Mouse (Mus musculus): ENCODE data around the gene Pdap1. TPM values are rescaled to one million over a fixed set of nuclear protein-coding genes. Genes with fewer than 3 reads are reported as not detected.
"Not testable (repeated sequence)": the region's sequence is repeated elsewhere in the genome, so short reads cannot be mapped to it uniquely, and the experiment has no call there.

Gene Pdap1
- polyA plus RNA-seq, 1 experiment from 2014 or later: 157 TPM

DNA sequence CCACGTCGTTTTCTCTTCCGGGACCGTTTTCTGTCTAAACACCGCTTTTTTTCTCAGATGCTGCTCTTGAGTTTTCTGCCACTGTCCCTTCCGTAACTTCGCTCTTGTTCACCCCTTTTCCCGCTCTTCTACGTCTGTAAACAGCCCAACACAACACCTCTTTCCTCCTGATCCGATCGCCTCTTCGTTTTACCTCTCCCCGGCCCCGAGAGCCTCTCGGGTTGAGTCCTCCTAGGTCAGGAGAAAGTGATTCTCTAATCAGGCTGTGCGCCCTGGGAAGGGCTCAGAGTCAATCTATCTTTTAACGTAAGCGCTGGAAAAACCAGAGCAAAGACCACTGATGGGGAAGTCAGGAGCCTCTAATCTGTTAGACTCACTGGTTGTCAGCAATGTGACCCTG, 573 bp upstream of the Pdap1 start:
- Histone ChIP-seq H3K4me3 (peak overlapping the region; percentile 97), H3K4me1 (peaks cover 33% of the 10 kb centered on the region), H3K9me3 (replicated peaks) (no peaks in the 10 kb centered on the region), H3K27me3 (no peaks in the 10 kb centered on the region), H3K36me3 (ENCODE audit: poor library complexity, severe bottlenecking) (peaks cover 59% of the 10 kb centered on the region), H3K4me2 (peak overlapping the region; percentile 94), H3K27ac (peak overlapping the region; percentile 80), H3K9ac (peak overlapping the region; percentile 93)
- ATAC-seq: peak; percentile 5; the same call in 1 of the 2 replicates
- 2% methylated on average over 18 of the region's 18 CpGs for WGBS

DNA sequence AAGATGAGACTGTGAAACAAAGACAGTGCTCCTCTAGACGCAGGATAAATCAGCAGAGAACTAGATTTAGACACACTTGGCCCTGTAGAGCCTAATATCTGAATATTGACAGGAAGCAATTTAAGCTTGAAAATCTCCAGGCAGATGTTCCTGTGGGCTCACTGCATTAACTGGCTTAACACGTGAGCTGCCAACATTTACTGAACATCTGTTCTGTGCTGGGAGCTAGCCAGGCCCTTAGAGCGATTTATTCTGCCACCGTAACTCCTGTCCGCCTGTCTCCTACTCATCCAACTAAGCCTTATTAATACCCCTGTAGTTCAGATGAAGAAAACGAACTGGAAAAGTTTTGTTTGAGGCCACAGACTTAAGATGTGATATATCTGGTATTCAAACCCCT, 1.2 kb downstream of the Pdap1 start:
- no peak overlapping the region for H3K27ac ChIP-seq
- 15% methylated on average over 6 of the region's 6 CpGs for WGBS
- ATAC-seq: no peak

DNA sequence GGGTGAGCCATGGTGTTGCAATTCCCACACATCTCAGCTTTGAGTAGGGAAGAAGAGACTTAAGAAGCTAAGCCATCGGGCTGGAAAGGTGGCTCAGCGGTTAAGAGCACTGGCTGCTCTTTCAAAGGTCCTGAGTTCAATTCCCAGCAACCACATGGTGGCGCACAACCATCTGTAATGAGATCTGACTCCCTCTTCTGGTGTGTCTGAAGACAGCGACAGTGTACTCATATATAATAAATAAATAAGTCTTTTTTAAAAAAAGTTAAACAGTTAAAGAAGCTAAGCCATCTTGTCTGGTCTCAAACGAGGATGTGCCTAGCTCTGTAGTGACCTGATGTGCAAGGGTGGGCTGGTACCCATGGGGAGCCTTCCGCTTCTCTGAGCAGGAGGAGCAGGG, 6.8 kb downstream of the Pdap1 start:
- not testable (repeated sequence) for H3K27ac ChIP-seq; H3K9me3 ChIP-seq (replicated peaks); H3K27me3 ChIP-seq; H3K4me2 ChIP-seq; H3K9ac ChIP-seq; ATAC-seq; H3K4me3 ChIP-seq
- Histone ChIP-seq H3K36me3 (ENCODE audit: poor library complexity, severe bottlenecking) (peaks cover 89% of the 10 kb centered on the region), H3K4me1 (peaks cover 10% of the 10 kb centered on the region)
- 93% methylated on average over 6 of the region's 6 CpGs for WGBS

More for the DNA sequence above, 1.2 kb downstream of the Pdap1 start:
- Histone ChIP-seq H3K36me3 (ENCODE audit: poor library complexity, severe bottlenecking) (peaks cover 59% of the 10 kb centered on the region), H3K9ac (peak overlapping the region; percentile 93), H3K4me3 (peak overlapping the region; percentile 97), H3K27me3 (no peaks in the 10 kb centered on the region), H3K4me2 (peak overlapping the region; percentile 94), H3K9me3 (replicated peaks) (no peaks in the 10 kb centered on the region), H3K4me1 (peaks cover 33% of the 10 kb centered on the region)

DNA sequence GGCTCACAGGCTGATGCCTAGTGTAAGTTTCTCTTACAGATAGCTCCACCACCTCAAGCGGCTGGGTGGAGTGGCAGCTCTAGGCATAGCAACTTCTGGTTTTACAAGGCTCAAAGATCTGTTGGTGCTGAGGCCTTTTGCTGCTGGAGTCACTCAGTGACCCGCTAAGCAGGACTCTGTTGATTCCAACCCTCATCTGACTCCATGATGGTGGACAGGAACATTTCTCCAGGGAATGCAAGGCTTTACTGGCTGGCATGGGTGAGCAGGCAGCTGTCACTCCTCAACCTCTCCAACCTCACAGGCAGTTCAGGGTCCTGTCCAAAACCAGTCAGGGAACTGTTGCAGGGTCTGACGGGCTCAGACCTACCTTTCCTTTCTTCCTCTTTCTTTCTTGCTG, 9.0 kb downstream of the Pdap1 start:
- no peak overlapping the region for H3K9ac ChIP-seq
- no peak for ATAC-seq
- H3K27ac ChIP-seq: no peak overlapping the region
- no peaks in the 10 kb centered on the region for H3K4me1 ChIP-seq
- H3K9me3 ChIP-seq (replicated peaks): no peaks in the 10 kb centered on the region
- WGBS: 98% methylated on average over 3 of the region's 3 CpGs
- H3K36me3 ChIP-seq (ENCODE audit: poor library complexity, severe bottlenecking): peaks cover 98% of the 10 kb centered on the region
- no peaks in the 10 kb centered on the region for H3K27me3 ChIP-seq
- no peak overlapping the region for H3K4me2 ChIP-seq
- no peak overlapping the region for H3K4me3 ChIP-seq

DNA sequence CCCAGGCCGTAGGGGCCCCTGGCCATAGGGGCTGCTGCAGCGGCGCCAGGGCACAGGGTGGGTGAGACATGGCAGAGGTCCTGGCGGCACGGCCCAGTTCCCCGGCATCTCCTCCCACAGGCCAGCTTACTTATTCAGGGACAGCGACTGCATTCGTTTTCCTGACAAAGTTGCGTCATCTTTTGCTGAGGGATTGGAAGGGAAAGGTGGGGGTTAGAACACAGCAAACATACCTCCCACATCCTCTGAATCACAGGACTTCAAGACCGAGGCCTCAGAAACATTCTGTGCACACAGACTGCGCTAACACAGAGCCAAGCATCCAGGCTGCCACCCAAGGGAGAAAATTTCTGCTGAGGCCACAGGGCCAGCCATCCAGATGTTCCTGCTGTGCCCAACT, 9.8 kb downstream of the Pdap1 start:
- WGBS: 92% methylated on average over 11 of the region's 11 CpGs
- H3K4me3 ChIP-seq: no peak overlapping the region
- ATAC-seq: no peak

DNA sequence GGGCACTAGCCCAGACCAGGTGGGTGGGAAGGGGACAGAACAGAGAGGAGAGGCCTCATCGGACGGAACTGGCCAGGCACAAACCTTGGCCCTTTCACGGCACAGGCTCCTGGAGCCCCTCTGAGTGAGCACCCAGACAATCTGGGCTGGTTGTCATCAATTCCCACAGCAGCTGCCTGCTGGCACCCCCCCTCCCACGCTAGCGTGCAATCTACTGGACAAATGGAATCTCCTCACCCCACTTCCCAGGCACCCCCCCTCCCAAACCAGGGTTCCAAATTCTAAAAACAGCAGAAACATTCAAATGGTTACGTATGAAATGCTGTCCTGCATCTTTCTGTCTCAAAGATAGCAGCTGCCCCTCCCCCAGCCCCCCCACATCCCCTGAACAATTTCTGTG, 10.3 kb downstream of the Pdap1 start:
- H3K36me3 ChIP-seq (ENCODE audit: poor library complexity, severe bottlenecking): peaks cover 98% of the 10 kb centered on the region
- not testable (repeated sequence) for ATAC-seq

More for the DNA sequence above, 9.8 kb downstream of the Pdap1 start:
- Histone ChIP-seq H3K9me3 (replicated peaks) (no peaks in the 10 kb centered on the region), H3K27me3 (no peaks in the 10 kb centered on the region), H3K4me1 (no peaks in the 10 kb centered on the region), H3K27ac (no peak overlapping the region), H3K36me3 (ENCODE audit: poor library complexity, severe bottlenecking) (peaks cover 98% of the 10 kb centered on the region), H3K4me2 (no peak overlapping the region), H3K9ac (no peak overlapping the region)

DNA sequence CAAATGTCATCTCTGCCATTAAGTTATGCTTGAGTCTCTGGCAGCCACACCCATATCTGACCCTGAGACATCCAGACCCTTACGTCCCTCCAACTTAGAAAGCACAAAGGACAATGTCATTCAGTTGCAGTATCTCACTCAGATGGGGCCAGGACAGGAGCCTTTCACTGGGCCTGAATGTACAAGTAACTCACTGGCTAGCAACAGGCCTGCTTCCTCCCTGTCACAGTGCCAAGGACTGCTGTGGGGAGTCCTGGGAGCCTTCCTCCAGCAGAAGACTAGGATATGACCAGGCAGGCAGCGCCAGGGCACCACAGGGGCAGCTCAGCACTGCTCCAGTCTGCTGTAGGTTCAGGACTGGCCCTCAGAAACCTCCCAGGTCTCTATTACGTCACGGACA, 10.9 kb downstream of the Pdap1 start:
- H3K4me3 ChIP-seq: no peak overlapping the region
- no peak overlapping the region for H3K27ac ChIP-seq
- no peaks in the 10 kb centered on the region for H3K27me3 ChIP-seq
- H3K9me3 ChIP-seq (replicated peaks): no peaks in the 10 kb centered on the region
- ATAC-seq: no peak
- H3K36me3 ChIP-seq (ENCODE audit: poor library complexity, severe bottlenecking): peaks cover 98% of the 10 kb centered on the region
- H3K4me2 ChIP-seq: no peak overlapping the region
- no peak overlapping the region for H3K9ac ChIP-seq
- 95% methylated on average over 4 of the region's 4 CpGs for WGBS
- no peaks in the 10 kb centered on the region for H3K4me1 ChIP-seq

More for the DNA sequence above, 10.3 kb downstream of the Pdap1 start:
- H3K27ac ChIP-seq; H3K27me3 ChIP-seq; H3K9ac ChIP-seq; H3K4me3 ChIP-seq; H3K4me2 ChIP-seq; H3K4me1 ChIP-seq; H3K9me3 ChIP-seq (replicated peaks): not testable (repeated sequence)
- 93% methylated on average over 6 of the region's 6 CpGs for WGBS

DNA sequence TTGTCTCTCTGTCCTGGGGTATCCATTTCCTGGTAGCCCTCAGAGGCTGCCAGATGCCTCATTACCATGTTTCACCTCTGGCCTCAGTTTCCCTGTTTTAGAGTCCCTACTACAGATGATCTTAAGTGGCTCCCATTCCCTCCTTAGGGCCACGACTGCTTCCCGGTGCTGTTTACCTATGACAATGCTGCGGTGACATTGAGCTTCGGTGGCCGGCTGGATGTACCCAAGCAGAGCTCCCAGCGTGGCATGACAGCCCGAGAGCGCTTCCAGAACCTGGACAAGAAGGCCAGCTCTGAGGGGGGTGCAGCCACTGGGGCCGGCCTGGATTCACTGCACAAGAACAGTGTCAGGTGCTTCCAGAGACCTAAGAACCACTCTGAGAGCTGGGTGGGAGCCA, 13.5 kb downstream of the Pdap1 start:
- ATAC-seq: no peak
- no peaks in the 10 kb centered on the region for H3K4me1 ChIP-seq
- H3K4me2 ChIP-seq: no peak overlapping the region
- H3K27ac ChIP-seq: no peak overlapping the region
- H3K9ac ChIP-seq: no peak overlapping the region
- no peaks in the 10 kb centered on the region for H3K9me3 ChIP-seq (replicated peaks)
- H3K36me3 ChIP-seq (ENCODE audit: poor library complexity, severe bottlenecking): peaks cover 86% of the 10 kb centered on the region
- no peaks in the 10 kb centered on the region for H3K27me3 ChIP-seq
- no peak overlapping the region for H3K4me3 ChIP-seq
- WGBS: 96% methylated on average over 9 of the region's 9 CpGs

DNA sequence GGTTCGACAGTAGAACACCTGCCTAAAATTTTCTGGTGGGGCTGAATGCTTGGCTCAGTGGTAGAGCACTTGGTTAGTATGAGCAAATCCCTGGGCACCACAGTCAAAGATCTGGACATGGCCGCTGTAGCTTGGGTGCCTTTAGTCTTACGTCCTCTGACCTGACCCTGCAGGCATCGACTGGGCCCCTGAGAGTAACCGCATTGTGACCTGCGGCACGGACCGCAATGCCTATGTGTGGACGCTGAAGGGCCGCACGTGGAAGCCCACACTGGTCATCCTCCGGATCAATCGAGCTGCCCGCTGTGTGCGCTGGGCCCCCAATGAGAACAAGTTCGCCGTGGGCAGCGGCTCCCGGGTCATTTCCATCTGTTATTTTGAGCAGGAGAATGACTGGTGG, 16.6 kb downstream of the Pdap1 start:
- H3K9me3 ChIP-seq (replicated peaks): no peaks in the 10 kb centered on the region
- WGBS: 95% methylated on average over 19 of the region's 19 CpGs
- no peak for ATAC-seq
- no peak overlapping the region for H3K9ac ChIP-seq
- H3K27me3 ChIP-seq: no peaks in the 10 kb centered on the region
- no peaks in the 10 kb centered on the region for H3K4me1 ChIP-seq
- no peak overlapping the region for H3K27ac ChIP-seq
- no peak overlapping the region for H3K4me2 ChIP-seq
- no peak overlapping the region for H3K4me3 ChIP-seq
- H3K36me3 ChIP-seq (ENCODE audit: poor library complexity, severe bottlenecking): peaks cover 54% of the 10 kb centered on the region

DNA sequence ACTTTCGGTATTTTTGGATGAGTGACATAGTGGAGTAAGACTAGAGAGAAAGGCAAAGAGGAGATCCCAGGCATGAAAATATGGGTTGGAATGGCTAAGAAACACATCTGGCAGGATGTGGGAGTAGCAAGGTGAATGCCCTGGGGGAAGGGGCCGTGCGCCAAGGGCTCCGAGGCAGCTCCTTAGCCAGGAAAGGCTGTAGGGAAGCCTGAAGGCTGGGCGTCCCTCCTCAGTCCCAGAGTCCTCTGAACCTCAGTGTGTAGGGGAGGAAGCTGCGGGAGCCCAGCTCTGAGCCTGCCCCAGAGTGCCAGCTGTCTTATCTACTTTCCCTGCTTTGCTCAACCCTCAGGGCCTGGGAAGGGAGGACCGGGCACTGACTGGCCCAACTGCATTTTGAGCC, 19.1 kb downstream of the Pdap1 start:
- Histone ChIP-seq H3K4me3 (no peak overlapping the region), H3K36me3 (ENCODE audit: poor library complexity, severe bottlenecking) (peaks cover 31% of the 10 kb centered on the region), H3K27ac (no peak overlapping the region), H3K27me3 (0 out of 2 replicates have a peak, but pooled peaks cover 2% of the 10 kb centered on the region), H3K9ac (no peak overlapping the region), H3K9me3 (replicated peaks) (no peaks in the 10 kb centered on the region), H3K4me1 (no peaks in the 10 kb centered on the region), H3K4me2 (no peak overlapping the region)
- no peak for ATAC-seq
- 79% methylated on average over 7 of the region's 7 CpGs for WGBS

DNA sequence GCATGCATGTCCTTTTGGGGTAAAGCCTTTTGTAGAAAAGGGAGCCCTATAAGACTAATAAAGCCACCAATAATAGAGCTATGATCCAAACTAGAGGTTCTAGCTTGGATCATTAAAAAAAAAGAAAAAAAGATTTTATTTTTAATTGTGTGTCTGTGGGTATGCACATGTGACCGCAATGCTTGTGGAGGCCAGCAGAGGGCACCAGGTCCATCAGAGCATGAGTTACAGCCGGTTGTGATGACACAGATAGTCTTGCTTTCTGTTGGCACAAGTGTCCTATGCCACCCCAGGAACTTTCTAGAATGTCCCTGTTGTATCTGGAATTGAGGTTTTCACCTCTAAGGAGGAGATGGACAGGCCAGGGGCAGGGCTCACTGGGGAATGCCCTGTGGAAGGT, 20.7 kb downstream of the Pdap1 start:
- Histone ChIP-seq H3K4me3 (no peak overlapping the region), H3K27ac (no peak overlapping the region), H3K4me2 (no peak overlapping the region), H3K9ac (no peak overlapping the region), H3K36me3 (ENCODE audit: poor library complexity, severe bottlenecking) (peaks cover 15% of the 10 kb centered on the region), H3K27me3 (peaks cover 16% of the 10 kb centered on the region), H3K9me3 (replicated peaks) (no peaks in the 10 kb centered on the region), H3K4me1 (peaks cover 6% of the 10 kb centered on the region)
- ATAC-seq: no peak
- 92% methylated on average over 2 of the region's 2 CpGs for WGBS

DNA sequence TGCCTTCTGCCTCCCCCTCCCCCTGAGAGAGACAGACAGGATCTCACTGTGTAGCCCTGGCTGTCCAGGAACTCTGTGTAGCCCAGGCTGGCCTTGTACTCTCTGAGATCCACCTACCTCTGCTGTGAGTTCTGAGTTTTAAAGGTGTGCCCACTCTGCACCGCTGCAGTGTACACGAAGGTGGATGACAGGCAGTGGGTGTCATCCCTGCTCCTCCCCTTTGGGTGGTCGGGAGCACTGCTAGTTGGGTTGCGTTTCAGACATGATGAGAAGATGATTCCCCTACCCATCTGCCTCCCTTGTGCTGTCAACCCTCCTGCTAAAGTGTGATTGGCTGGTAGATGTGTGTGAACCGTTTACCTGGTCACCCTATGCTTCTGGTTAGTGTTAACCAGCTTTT, 21.6 kb downstream of the Pdap1 start:
- Histone ChIP-seq H3K27ac (no peak overlapping the region), H3K9ac (no peak overlapping the region), H3K4me3 (no peak overlapping the region), H3K4me1 (peaks cover 13% of the 10 kb centered on the region), H3K36me3 (ENCODE audit: poor library complexity, severe bottlenecking) (peaks cover 6% of the 10 kb centered on the region; the same call in 1 of the 2 replicates), H3K9me3 (replicated peaks) (no peaks in the 10 kb centered on the region), H3K4me2 (no peak overlapping the region), H3K27me3 (peaks cover 25% of the 10 kb centered on the region)
- ATAC-seq: no peak
- 92% methylated on average over 5 of the region's 5 CpGs for WGBS

DNA sequence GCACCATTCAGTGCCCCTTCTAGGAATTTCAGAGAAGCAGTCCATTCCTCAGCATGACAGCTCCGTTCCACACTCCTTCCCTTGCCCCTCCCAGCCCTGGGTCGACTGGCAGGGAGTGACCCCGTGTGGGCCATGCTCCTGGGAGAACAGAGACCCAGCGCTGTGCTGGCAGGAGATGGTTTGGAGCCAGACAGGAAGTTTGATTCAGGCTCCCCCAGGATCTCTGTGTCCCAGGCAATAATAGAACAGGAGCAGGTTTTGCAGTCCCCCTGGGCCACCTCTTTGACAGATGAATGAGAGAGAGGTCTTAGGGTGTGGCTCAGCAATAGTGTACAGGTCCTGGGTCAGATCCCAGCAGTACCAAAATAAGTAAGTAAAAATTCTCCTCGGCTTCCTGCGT, 22.0 kb downstream of the Pdap1 start:
- 61% methylated on average over 6 of the region's 6 CpGs for WGBS
- ATAC-seq: no peak
- peaks cover 1% of the 10 kb centered on the region; the same call in 1 of the 2 replicates for H3K36me3 ChIP-seq (ENCODE audit: poor library complexity, severe bottlenecking)
- no peaks in the 10 kb centered on the region for H3K9me3 ChIP-seq (replicated peaks)
- H3K9ac ChIP-seq: no peak overlapping the region
- peaks cover 28% of the 10 kb centered on the region for H3K27me3 ChIP-seq
- no peak overlapping the region for H3K4me3 ChIP-seq
- no peak overlapping the region for H3K4me2 ChIP-seq
- H3K27ac ChIP-seq: no peak overlapping the region
- H3K4me1 ChIP-seq: peaks cover 13% of the 10 kb centered on the region

Measured in forebrain, embryonic 13.5 days (tissue).